Mouse (Mus musculus): ENCODE data around the gene Top3a. TPM values are rescaled to one million over a fixed set of nuclear protein-coding genes. Genes with fewer than 3 reads are reported as not detected.

Top3a gene
- total RNA-seq, 2 experiments from 2014 or later, result 9.1 to 9.4 TPM

DNA sequence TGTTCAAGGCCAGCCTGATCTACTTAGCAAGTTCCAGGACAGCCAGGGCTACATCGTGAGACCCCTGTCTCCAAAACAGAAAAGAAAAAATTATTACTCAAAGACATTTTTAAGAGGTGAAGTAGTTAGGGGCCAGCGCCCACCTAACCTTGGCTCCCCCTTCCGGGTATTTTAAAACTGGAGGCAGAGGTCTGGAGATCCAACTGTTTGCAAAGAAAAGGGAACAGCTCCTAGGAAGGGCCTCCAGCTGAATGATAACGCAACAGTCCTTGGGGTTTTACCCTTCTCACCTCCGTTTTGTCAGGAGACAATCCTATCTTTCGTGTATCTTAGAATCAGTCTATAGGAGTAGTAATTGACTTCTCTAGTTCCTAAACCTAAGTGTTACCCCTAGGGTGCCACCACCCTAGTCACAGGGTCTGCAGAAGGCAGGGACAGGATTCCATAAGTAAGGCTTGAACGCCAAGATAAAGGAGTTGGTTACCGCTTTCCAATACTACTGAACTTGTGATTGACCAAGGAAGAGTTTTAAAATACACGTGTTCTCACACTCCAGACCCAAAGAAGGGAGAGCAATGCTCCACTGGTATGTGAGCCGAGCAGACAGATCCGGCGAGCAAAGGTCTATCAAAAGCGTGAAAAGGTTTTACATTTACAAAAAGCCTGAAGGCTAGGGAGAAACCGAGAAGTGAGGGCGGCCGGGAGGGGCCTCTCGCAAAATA, 897 bp downstream of the Top3a start:
- intact Hi-C loops (cut with DNase I), result no loop called here
- DNase-seq, result no peak

DNA sequence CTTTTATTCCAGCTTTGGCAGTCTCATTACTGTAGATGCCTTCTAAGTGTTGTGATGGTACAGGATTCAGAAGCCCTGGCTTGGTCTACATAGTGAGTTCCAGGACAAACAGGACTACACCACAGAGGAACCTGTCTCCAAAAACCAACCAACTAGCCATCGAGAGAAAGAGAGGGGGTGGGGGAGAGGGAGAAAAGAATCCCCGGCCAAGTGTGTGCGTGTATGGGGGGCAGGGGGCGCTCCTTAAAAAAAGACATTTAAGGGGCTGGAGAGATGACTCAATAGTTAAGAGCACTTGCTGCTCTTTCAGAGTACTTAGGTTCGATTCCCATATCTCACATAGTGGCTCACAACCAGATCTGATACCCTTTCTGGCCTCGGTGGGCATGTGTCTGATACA, 1.6 kb downstream of the Top3a start:
- intact Hi-C loops (cut with DNase I), result no loop called here
- no peak for DNase-seq

DNA sequence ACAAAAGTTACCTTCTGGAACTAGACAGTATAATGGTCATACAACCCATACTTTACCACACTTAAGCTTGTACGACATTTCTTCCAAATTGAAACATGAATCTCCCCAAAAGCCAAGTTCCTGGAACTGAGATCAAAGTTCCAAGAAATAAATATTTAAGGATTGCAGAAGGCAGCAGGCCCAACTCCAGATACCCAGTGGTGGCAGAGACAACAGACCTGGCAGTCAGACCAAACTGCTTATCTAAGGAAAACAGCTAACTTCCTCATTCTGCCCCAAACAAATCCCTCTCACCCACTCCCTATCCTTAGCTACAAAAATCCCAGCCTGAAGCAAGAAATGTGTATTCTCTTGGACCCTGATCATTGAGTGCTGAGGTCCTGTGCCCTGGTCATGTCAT, 2.3 kb downstream of the Top3a start:
- intact Hi-C loops (cut with DNase I), result no loop called here
- DNase-seq, result no peak

DNA sequence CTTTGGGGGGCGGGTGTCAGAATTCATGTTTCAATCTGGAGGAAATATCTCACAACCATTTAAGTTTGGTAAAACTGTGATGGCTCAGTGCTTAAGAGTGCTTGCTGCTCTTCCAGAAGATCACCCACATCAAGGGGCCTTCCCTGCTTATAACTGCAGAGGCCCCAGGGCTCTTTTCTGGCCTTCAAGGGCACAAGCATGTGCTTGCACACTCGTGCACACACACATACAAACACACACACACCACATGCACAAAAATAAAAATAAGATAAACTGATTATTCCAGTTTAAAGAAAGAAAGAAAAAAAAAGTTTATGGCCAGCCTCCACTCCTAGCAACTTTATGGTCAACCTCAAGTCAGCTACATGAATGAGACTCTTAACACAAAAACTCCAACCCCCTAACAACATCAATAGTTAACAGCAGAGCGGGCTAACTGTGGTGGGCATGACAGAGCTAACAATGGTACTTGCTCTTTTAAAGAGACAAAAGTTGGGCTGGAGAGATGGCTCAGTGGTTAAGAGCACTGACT, 2.9 kb downstream of the Top3a start:
- intact Hi-C loops (cut with DNase I), result no loop called here
- DNase-seq, result no peak

DNA sequence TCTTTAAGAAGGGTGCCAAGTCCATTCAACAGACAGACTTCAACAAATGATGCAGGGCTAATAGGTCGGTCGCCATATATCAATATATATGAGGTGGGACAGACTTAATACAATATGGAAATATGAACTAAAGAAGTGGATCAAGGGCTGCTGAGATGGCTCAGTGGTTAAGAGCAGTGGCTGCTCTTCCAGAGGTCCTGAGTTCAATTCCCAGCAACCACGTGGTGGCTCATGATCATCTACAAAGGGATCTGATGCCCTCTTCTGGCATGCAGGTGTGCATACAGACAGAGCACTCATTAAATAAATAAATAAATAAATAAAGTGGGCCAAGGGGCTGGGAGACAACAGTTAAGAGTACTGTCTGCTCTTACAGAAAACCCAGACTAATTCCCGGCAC, 5.0 kb downstream of the Top3a start:
- intact Hi-C loops (cut with DNase I), result no loop called here
- DNase-seq, result no peak

DNA sequence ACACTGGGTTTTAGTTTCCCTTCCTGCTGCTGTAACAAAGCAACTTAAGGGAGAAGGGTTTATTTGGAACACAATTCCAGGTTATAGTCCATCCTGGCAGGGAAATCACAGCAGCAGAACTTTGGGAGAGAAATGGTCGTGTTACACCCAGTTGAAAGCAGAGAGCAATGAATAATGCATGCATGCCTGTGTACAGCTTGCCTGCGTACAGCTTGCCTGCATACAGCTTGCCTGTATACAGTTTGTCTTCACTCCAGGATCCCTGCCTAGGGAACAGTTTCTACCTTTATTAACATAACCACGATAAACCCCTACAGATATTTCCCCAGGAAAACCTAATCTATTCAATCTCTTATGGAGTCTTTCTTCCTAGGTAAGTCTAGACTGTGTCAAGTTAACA, 6.4 kb downstream of the Top3a start:
- intact Hi-C loops (cut with DNase I), result no loop called here
- DNase-seq, result no peak

DNA sequence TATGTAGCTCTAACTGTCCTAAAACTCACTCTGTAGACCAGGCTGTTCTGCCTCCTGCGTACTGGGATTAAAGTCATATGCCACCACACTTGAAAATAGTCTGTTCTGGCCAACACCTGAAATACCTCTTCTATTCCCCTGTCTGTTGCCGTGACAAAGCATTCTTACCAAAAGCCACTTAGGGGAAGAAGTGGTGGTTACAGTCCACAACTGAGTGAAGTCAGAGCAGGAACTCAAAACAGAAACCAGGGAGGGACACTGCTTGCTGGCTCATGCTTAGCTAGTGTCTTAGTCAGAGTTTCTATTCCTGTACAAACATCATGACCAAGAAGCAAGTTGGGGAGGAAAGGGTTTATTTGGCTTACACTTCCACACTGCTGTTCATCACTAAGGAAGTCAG, 7.8 kb downstream of the Top3a start:
- no peak for DNase-seq
- intact Hi-C loops (cut with DNase I), result no loop called here

DNA sequence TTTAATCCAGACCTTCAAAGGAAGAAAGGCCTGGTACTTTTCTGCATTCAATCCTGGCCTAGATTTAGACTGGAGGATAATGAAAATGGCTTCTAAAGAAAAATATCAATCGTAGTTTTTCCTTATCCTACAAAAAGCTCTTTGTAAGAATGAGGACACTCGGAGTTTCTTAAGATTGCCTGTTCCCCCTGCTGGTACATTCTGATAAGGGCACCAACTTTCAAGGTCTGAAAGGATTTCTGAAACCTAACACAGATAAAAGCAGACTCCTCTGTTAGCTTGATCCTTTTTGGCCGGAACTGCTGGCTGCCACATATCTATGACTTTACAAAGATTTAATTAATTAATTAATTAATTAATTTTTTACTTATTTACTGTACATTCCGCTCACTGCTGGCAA, 10.2 kb downstream of the Top3a start:
- no peak for DNase-seq
- intact Hi-C loops (cut with DNase I), result no loop called here

DNA sequence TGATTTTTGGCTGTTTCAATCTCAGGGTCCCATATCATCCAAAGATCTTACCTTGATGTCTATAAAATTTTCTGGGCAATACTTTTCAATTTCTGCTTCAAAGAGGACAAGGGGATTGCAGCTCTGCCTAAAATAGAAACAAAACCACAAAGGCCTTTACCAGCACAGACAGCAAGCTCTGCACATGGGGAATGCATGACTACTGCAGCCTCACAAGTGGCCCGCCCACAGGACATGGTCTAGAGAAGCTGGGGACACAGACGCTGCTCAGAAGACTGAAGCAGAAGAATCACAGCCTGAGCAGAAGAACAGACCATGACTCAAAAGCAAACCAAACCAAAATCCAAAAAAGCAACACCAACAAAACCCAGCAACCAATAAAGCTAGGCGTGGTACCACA, 15.5 kb downstream of the Top3a start:
- no peak for DNase-seq
- intact Hi-C loops (cut with DNase I), result no loop called here

DNA sequence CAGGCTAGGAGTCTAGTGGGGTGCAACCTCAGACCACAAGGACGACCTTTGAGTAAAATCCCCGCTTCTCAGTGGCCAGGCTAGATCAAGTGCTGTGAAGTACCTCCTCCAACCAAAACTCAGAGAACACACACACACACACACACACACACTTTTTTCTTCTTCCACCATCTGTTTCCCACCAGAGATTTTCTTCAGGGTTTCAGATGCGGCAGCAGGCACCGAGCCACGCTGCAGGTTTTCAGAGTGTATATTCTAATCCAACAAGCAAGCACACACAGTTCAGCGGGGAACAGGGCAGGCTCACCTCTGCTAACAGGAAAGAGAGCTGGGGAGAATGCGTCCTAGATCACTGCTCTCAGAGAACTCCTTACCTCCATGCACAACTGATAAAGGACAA, 21.6 kb downstream of the Top3a start:
- intact Hi-C loops (cut with DNase I), result no loop called here
- DNase-seq, result no peak

DNA sequence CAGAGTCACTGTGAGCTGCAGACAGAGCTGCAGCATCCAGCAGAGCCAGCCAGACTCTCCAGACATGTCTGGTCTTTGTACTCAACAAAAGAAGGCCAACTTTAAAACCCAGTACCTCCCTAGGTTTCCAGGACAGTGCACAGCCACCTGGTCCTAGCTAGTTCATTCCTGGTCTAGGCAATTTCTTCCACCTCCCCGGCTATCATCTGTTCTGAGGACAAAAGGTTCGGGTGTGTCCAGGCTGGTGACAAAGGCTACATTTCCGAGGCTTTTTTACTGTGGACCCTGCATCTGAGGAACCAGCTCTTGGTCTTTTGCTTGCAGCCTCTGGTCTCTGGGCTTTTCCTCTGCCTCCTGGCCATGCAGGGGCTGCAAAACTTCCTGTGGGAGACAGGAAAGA, 36.8 kb downstream of the Top3a start:
- intact Hi-C loops (cut with DNase I), result no loop called here
- DNase-seq, result no peak

DNA sequence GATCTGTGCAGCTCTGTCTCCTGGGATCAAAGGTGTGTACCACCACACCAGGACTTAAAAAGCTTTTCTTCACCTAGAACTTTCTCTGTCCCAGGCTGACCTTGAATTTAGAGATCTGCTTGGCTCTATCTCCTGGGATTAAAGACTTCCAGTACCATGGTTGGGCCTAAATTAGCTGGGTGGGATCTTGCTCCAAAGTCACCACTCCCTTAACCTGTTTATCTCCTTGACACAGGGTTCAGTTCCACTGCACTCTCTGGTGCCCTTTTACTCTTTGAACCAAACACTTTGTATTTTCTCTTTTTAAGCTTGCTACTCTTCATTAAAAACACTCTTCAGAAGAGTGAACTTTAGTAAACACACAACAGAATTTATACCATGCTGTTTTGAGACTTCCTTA, 39.7 kb downstream of the Top3a start:
- intact Hi-C loops (cut with DNase I), result no loop called here
- no peak for DNase-seq

DNA sequence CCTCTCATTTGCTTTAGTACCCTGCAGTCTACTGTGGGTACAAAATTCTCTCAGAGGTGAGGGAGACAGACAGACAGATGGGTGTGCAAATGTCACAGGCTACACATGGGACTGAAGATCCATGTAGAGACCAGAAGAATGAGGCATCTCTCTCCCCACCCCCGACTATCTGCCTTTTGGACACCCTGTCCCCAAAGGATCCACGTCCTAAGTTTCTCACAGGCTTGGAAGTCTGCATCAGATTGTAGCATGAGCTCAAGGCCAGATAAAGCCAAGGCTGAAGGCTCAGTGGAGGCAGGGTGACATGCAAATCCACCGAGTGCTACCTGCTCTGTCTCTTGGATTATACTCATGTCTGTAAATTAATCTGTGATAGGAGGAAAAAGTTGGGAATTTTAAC, 40.7 kb downstream of the Top3a start:
- no peak for DNase-seq
- intact Hi-C loops (cut with DNase I), result no loop called here

DNA sequence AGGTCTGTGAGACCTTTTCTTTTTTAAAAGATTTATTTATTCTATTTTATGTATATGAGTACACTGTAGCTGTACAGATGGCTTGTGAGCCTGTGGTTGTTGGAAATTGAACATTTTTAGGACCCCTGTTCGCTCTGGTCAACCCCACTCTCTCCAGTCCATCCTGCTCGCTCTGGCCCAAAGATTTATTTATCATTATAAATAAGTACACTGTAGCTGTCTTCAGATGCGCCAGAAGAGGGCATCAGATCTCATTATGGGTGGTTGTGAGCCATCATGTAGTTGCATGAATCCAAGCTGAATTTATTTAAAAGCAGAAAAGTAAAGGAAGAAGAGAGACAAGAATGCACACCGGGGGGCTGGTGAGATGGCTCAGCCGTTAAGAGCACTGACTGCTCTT, 42.0 kb downstream of the Top3a start:
- intact Hi-C loops (cut with DNase I), result no loop called here
- DNase-seq, result no peak

DNA sequence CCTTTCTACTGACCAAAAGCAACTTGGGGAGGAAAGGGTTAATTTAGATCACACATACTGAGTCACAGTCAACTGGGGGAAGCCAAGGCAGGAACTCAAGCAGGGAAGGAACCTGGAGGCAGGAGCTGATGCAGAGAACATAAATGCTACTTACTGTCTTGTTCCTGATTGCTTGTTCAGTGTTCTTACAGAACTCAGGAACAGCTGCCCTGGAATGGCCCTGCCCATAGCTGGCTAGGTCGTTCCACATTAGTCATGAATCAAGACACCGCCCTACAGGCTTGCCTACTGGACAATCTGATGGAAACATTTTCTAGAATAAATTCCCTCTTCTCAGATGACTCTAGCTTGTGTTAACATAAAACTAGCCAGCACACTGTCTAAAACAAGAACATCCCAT, 43.0 kb downstream of the Top3a start:
- DNase-seq, result no peak
- intact Hi-C loops (cut with DNase I), result no loop called here

DNA sequence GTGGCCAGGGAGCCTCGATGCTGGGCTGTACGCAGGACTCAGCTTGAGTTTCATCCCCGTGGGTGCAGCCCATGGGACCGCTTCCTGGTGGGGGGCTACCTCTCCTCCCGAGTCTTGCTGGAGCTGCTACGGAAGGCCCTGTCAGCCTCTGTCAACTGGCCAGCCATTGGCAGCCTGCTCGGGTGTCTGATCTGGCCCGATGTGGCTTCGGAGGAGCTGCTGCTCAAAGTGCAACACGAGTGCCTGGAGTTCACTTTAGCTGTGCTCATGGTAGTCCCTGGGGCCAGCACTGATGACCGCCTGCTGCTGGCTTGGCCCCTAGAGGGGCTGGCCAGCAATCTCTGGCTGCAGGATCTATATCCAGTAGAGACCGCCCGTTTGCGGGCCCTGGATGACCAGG, 45.9 kb downstream of the Top3a start:
- no peak for DNase-seq
- intact Hi-C loops (cut with DNase I), result no loop called here

DNA sequence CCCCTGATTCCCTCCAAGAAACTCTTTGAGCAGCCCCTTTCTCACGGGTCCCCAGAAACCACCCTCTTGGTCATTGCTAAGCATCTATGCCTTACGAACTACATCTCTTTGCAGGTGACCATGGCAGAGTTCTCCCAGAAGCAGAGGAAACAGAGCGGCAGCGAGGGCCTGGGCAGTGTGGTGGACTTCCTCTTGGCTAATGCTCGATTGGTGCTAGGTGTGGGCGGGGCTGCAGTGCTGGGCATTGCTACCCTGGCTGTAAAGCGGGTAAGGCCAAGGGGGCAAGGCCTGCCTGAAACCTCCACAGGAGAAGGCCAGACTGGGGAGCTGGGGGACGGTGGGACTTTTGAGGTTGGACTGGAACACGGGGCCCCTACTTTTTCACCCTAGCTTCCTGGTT, 47.0 kb downstream of the Top3a start:
- no peak for DNase-seq
- intact Hi-C loops (cut with DNase I), result no loop called here

DNA sequence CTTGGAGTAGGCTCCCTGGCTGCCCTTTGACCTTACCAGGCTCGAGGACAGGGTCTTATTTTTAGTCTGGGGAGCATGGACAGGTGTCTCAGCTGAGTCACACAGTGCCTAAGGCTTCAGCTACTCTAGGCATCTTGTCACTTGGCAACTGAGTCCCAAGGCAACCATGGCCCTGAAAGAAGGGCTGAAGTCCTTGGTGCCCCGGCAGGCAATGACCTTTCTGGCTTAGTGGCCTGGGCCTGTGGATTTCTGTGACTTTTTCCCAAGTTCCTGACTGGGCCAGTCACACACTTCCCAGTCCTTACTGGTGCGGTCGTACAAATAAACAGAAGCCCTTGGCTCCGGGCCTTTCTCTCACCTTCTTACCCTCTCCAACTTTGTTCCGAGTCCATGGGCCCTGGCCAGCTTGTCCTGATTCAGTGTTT, 47.9 kb downstream of the Top3a start:
- intact Hi-C loops (cut with DNase I), result no loop called here
- DNase-seq, result no peak

DNA sequence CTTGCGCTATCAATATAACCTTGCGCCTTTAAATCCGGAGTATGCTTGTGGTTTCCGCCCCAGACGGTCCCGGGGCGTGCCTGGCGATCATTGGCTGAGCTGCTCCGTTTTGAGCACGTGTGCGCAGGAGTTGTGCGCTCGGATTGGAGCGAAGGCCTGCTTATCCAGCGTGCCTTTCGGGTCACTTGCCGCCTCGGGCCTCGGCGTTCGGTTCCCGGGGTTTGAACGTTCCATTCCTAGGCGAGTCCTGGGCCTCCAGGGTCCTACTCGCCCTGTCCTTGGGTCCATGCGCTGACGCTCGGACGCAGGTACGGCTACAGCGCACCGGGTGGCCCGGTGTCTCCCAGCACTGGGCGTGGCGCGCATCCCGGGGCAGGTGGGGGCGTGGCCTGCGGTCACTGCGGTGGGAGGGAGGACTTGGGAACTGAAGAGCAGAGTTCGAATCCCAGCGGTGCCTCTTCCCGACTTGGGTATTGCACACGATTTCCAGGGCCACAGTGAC, 48.9 kb downstream of the Top3a start, which contains the start of gene Mief2:
Mief2 (plus strand) TSS at position 139 of the 502 bp plus-strand sequence.
- intact Hi-C loops (cut with DNase I), result no loop called here
- DNase-seq, result peak; percentile 96

DNA sequence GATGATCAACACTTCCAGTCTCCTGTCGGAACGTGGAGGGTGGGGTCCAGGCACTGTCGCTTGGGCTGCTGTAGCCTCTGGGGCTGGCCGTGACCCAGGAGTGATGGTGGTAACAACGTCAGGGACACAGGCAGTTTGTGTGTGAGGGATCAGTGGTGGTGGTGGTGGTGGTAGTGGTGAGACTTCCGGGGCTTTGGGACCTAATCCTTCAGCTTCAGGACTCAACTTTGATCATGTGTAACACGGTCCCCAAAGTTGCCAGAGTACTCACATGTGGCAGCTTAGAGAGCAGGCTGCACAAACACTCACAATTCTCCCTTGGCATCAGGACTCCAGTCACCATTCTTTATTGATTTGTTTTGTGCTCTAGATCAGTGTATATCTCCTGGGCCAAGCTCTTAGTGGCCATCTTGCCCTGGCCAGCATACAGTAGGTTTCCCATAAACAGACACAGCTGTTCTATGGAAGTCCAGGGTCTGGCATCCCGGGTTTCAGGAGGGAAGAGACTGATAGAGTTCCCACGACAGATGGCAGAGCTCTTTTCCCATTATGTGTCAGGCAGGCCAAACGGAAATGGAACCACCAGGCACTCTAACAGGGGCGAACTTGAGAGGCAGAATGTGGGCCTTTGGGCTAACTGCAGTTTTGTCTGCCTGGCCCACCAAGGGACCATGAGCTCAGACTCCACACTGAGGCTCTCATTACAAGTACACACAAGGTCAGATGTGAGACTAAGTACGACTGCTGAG, 49.6 kb downstream of the Top3a start:
- DNase-seq, result peak; percentile 30
- intact Hi-C loops (cut with DNase I), result no loop called here

DNA sequence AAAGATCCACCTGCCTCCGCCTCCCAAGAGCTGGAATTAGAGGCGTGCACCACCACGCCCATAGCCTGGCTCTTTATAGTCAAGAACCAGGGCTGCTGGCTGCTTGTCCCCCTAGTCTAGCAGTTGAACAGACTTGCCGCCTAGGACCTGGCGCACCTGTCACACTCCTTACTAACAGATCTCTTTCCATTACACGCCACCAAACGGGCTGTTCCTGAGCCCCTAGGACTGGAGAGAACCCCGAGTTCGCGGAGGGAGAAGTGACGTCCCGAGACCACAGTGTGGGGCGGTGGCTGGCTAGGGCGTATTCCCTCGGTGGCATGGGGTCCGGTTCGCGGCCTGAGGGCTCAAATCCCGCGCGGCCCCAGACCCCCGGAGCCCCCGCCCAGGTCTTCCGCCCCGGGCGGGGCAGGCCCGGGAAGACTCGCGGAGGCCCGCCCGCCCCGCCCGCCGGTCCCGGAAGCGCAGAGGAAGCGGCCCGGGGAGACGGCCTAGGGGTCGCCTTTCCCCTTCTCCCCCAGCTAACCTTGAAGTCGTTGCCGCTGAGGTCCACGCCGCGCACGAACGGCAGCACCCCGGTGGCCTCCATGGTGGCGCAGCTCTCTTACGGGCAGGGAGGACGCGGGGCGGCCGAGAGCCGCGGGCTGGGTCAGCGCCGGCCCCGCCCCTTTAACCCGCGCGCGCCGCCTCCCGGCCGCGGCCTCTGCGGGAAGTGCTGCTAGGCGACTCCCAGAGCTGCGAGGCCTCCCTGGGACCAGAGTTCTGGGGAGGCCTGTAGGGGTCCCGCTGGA, 50.4 kb downstream of the Top3a start, which contains the start of gene Flii:
Flii (minus strand) TSS at position 663 of the 791 bp plus-strand sequence.
- intact Hi-C loops (cut with DNase I), result no loop called here
- peak; percentile 81 for DNase-seq
